Mouse (Mus musculus) stomach, postnatal 0 days (tissue): ENCODE results near the gene Zfhx3. TPM values are rescaled to one million over a fixed set of nuclear protein-coding genes. Genes with fewer than 3 reads are reported as not detected.

Source experiments
- ATAC-seq: fragments of 200-750 bp; cut with Nextera tagmentation; 2 replicates; pipeline ENCODE4 v1.8.0; 2017; ENCODE audit not compliant: low FRiP score, low TSS enrichment
- DNase-seq: peaks from one replicate; pipeline ENCODE4 v3.0.0-alpha.2; 2016; ENCODE audit warnings: low spot score
- H3K27ac ChIP-seq: fragments of 300-500 bp; sonication (generic); replicated peaks from 2 replicates; pipeline ENCODE4 v1.5.1; 2014; ENCODE audit warnings: mild to moderate bottlenecking, control low read depth
- H3K27me3 ChIP-seq: fragments of 300-500 bp; sonication (generic); 2 replicates; pipeline ENCODE4 v1.6.1; 2014; ENCODE audit warnings: low read length; ENCODE audit not compliant: control insufficient read depth, insufficient read depth
- H3K36me3 ChIP-seq: fragments of 300-500 bp; sonication (generic); 2 replicates; pipeline ENCODE4 v1.6.1; 2014; ENCODE audit warnings: low read length, mixed read lengths; ENCODE audit not compliant: control insufficient read depth, insufficient read depth
- H3K4me1 ChIP-seq: fragments of 300-500 bp; sonication (generic); replicated peaks from 2 replicates; pipeline ENCODE4 v1.6.1; 2014; ENCODE audit warnings: antibody characterized with exemption; ENCODE audit not compliant: control insufficient read depth, insufficient read depth
- H3K4me2 ChIP-seq: fragments of 300-500 bp; sonication (generic); replicated peaks from 2 replicates; pipeline ENCODE4 v1.6.1; 2014; ENCODE audit warnings: low read depth, mild to moderate bottlenecking, control low read depth, moderate library complexity
- H3K4me3 ChIP-seq: fragments of 300-500 bp; sonication (generic); 2 replicates; pipeline ENCODE4 v1.5.1; 2014; ENCODE audit warnings: low read depth, low read length, control low read depth
- H3K9ac ChIP-seq: fragments of 300-500 bp; sonication (generic); 2 replicates; pipeline ENCODE4 v1.6.1; 2014; ENCODE audit warnings: mild to moderate bottlenecking, low read length, control low read depth, mixed read lengths
- H3K9me3 ChIP-seq: fragments of 300-500 bp; sonication (generic); 2 replicates; pipeline ENCODE4 v1.6.1; 2016; ENCODE audit warnings: low read length; ENCODE audit not compliant: control insufficient read depth
- CTCF ChIP-seq: IDR thresholded peaks from 2 replicates; pipeline ENCODE4 v1.5.1; 2016; ENCODE audit warnings: antibody characterized with exemption, low read depth, mild to moderate bottlenecking, moderate library complexity
- EP300 ChIP-seq: optimal IDR thresholded peaks from 2 replicates; pipeline ENCODE3; 2016; ENCODE audit warnings: antibody characterized with exemption
- WGBS: fragments of 180-500 bp; shearing (Covaris S2); extraction: QIAGEN DNeasy Blood & Tissue Kit; methylation state at CpG from one replicate; pipeline ENCODE4 v1.1.7; 2014; 5-methylcytosine and 5-hydroxymethylcytosine counted together
- polyA plus RNA-seq: library from polyadenylated mRNA; unstranded; fragments of >200 nt; fragmentation: Nextera tagmentation; extraction: Ambion mirVana; gene quantifications from 2 replicates; pipeline ENCODE4 v1.2.1, GENCODE M21; 2015

Gene Zfhx3
- polyA plus RNA-seq, 1 experiment from 2014 or later, result 4.6 TPM

- no peak overlapping the region for H3K27ac ChIP-seq
- TF ChIP-seq EP300 (no peak), CTCF (no peak)
- DNase-seq, result no peak
- no peak for ATAC-seq
- H3K9me3 ChIP-seq, result no peaks in the 10 kb centered on the region
- no peaks in the 10 kb centered on the region for H3K36me3 ChIP-seq
- no peak overlapping the region for H3K9ac ChIP-seq
- WGBS, result 43% methylated on average over 8 of the region's 8 CpGs
- no peaks in the 10 kb centered on the region for H3K4me1 ChIP-seq
- no peaks in the 10 kb centered on the region for H3K27me3 ChIP-seq
- H3K4me2 ChIP-seq, result no peak overlapping the region
- H3K4me3 ChIP-seq, result no peak overlapping the region
These were observed 294.3 kb downstream of the Zfhx3 start for GRCm38 (mm10) chr8:108236715-108237114.

- H3K36me3 ChIP-seq, result no peaks in the 10 kb centered on the region
- WGBS, result 69% methylated on average over 5 of the region's 5 CpGs
- DNase-seq, result no peak
- no peak overlapping the region for H3K4me2 ChIP-seq
- no peaks in the 10 kb centered on the region for H3K4me1 ChIP-seq
- ATAC-seq, result no peak
- H3K4me3 ChIP-seq, result no peak overlapping the region
- H3K27me3 ChIP-seq, result no peaks in the 10 kb centered on the region
- no peaks in the 10 kb centered on the region for H3K9me3 ChIP-seq
- no peak overlapping the region for H3K27ac ChIP-seq
- no peak for TF ChIP-seq CTCF
- no peak for TF ChIP-seq EP300
- no peak overlapping the region for H3K9ac ChIP-seq
These were observed 297.1 kb downstream of the Zfhx3 start for GRCm38 (mm10) chr8:108239531-108239930.

- Histone ChIP-seq H3K4me3 (peak overlapping the region; percentile 15; the same call in 1 of the 2 replicates), H3K9ac (no peak overlapping the region), H3K4me2 (peak overlapping the region; percentile 37), H3K4me1 (no peaks in the 10 kb centered on the region), H3K27ac (no peak overlapping the region), H3K9me3 (no peaks in the 10 kb centered on the region), H3K36me3 (no peaks in the 10 kb centered on the region), H3K27me3 (no peaks in the 10 kb centered on the region; the same call in 1 of the 2 replicates)
- DNase-seq (no peak), ATAC-seq (no peak)
- 19% methylated on average over 19 of the region's 19 CpGs for WGBS
- TF ChIP-seq CTCF (no peak), EP300 (no peak)
These were observed 298.7 kb downstream of the Zfhx3 start for GRCm38 (mm10) chr8:108241041-108241690.

- no peak for TF ChIP-seq CTCF
- no peak for TF ChIP-seq EP300
- no peaks in the 10 kb centered on the region for H3K9me3 ChIP-seq
- 50% methylated on average over 9 of the region's 9 CpGs for WGBS
- DNase-seq (no peak), ATAC-seq (no peak)
- no peaks in the 10 kb centered on the region for H3K4me1 ChIP-seq
- no peak overlapping the region for H3K4me3 ChIP-seq
- H3K27ac ChIP-seq, result no peak overlapping the region
- H3K36me3 ChIP-seq, result no peaks in the 10 kb centered on the region
- H3K4me2 ChIP-seq, result no peak overlapping the region
- H3K27me3 ChIP-seq, result no peaks in the 10 kb centered on the region; the same call in 1 of the 2 replicates
- no peak overlapping the region for H3K9ac ChIP-seq
These were observed 300.8 kb downstream of the Zfhx3 start for GRCm38 (mm10) chr8:108243270-108243669.

GRCm38 (mm10) chr8:108244636-108245494 is 302.4 kb downstream of the Zfhx3 start:
- WGBS, result 66% methylated on average over 17 of the region's 17 CpGs
- DNase-seq (no peak), ATAC-seq (no peak)
- Histone ChIP-seq H3K4me1 (no peaks in the 10 kb centered on the region), H3K4me3 (no peak overlapping the region), H3K36me3 (no peaks in the 10 kb centered on the region), H3K9ac (no peak overlapping the region), H3K27ac (no peak overlapping the region), H3K27me3 (no peaks in the 10 kb centered on the region; the same call in 1 of the 2 replicates), H3K9me3 (no peaks in the 10 kb centered on the region), H3K4me2 (no peak overlapping the region)
- TF ChIP-seq CTCF, result no peak
- no peak for TF ChIP-seq EP300

GRCm38 (mm10) chr8:108245575-108245974 is 303.1 kb downstream of the Zfhx3 start:
- H3K4me2 ChIP-seq, result no peak overlapping the region
- whole genome bisulfite sequencing, result 56% methylated on average over 8 of the region's 8 CpGs
- H3K27me3 ChIP-seq, result no peaks in the 10 kb centered on the region; the same call in 1 of the 2 replicates
- no peak for DNase-seq
- TF ChIP-seq CTCF (no peak), EP300 (no peak)
- H3K4me3 ChIP-seq, result no peak overlapping the region
- no peak overlapping the region for H3K27ac ChIP-seq
- no peaks in the 10 kb centered on the region for H3K36me3 ChIP-seq
- H3K9me3 ChIP-seq, result no peaks in the 10 kb centered on the region
- no peak for ATAC-seq
- H3K9ac ChIP-seq, result no peak overlapping the region
- H3K4me1 ChIP-seq, result no peaks in the 10 kb centered on the region
